Mouse (Mus musculus) olfactory bulb, adult 2 months (tissue): ENCODE measurements around the gene Dlg5. TPM values are rescaled to one million over a fixed set of nuclear protein-coding genes. Genes with fewer than 3 reads are reported as not detected.
A peak's percentile ranks its signal among the peaks of the same experiment; 100 is the strongest.

Source experiments
- H3K27ac ChIP-seq: fragments of 200-500 bp; 2 replicates; pipeline ENCODE4 v1.5.1; 2012; ENCODE audit warnings: low read depth, low read length; ENCODE audit not compliant: insufficient read depth
- H3K4me1 ChIP-seq: fragments of 200-500 bp; 2 replicates; pipeline ENCODE4 v1.6.1; 2012; ENCODE audit warnings: low read length; ENCODE audit not compliant: control insufficient read depth, insufficient read depth
- H3K4me3 ChIP-seq: fragments of 200-500 bp; 2 replicates; pipeline ENCODE4 v1.5.1; 2012; ENCODE audit warnings: mild to moderate bottlenecking, low read depth, low read length, moderate library complexity; ENCODE audit not compliant: insufficient read depth
- CTCF ChIP-seq: fragments of 200-500 bp; IDR thresholded peaks from 2 replicates; pipeline ENCODE4 v1.5.1; 2012; ENCODE audit warnings: low read depth, mild to moderate bottlenecking, low read length, moderate library complexity; ENCODE audit not compliant: insufficient read depth
- POLR2A ChIP-seq: fragments of 200-500 bp; IDR thresholded peaks from 2 replicates; pipeline ENCODE4 v1.6.1; 2012; ENCODE audit warnings: mild to moderate bottlenecking, low read depth, low read length, moderate library complexity; ENCODE audit not compliant: insufficient read depth
- WGBS: fragments of 180-500 bp; shearing (Covaris S2); methylation state at CpG from one replicate; pipeline ENCODE4 v1.1.7; 2018; 5-methylcytosine and 5-hydroxymethylcytosine counted together
- polyA plus RNA-seq: library from polyadenylated mRNA; stranded (reverse); fragments of >200 nt; gene quantifications from 2 replicates; pipeline ENCODE4 v1.2.4, GENCODE M21; 2012; ENCODE audit warnings: low replicate concordance; ENCODE audit not compliant: missing spikeins, insufficient read depth, insufficient read length

The Dlg5 gene
- polyA plus RNA-seq, 1 experiment, result not detected

GRCm38 (mm10) chr14:24269571-24269970 is 23.9 kb upstream of the Dlg5 start:
- TF ChIP-seq POLR2A (no peak), CTCF (no peak)
- H3K4me1 ChIP-seq, result no peaks in the 10 kb centered on the region
- H3K27ac ChIP-seq, result no peak overlapping the region
- 81% methylated on average over 1 of the region's 1 CpGs for WGBS
- no peak overlapping the region for H3K4me3 ChIP-seq

GRCm38 (mm10) chr14:24262915-24263314 is 17.2 kb upstream of the Dlg5 start:
- TF ChIP-seq CTCF, result no peak
- no peak for TF ChIP-seq POLR2A
- H3K4me3 ChIP-seq, result no peak overlapping the region
- peaks cover 13% of the 10 kb centered on the region for H3K4me1 ChIP-seq
- 55% methylated on average over 2 of the region's 2 CpGs for WGBS
- peak overlapping the region; percentile 43; the same call in 1 of the 2 replicates for H3K27ac ChIP-seq

- TF ChIP-seq CTCF (no peak), POLR2A (no peak)
- peak overlapping the region; percentile 20; the same call in 1 of the 2 replicates for H3K27ac ChIP-seq
- WGBS, result 74% methylated on average over 6 of the region's 6 CpGs
- peaks cover 13% of the 10 kb centered on the region for H3K4me1 ChIP-seq
- H3K4me3 ChIP-seq, result no peak overlapping the region
Observed at GRCm38 (mm10) chr14:24262382-24262781, 16.7 kb upstream of the Dlg5 start.

GRCm38 (mm10) chr14:24260391-24260790 is 14.7 kb upstream of the Dlg5 start:
- TF ChIP-seq CTCF, result no peak
- no peak for TF ChIP-seq POLR2A
- H3K4me3 ChIP-seq, result no peak overlapping the region
- H3K27ac ChIP-seq, result no peak overlapping the region
- WGBS, result 90% methylated on average over 4 of the region's 4 CpGs
- H3K4me1 ChIP-seq, result peaks cover 13% of the 10 kb centered on the region

GRCm38 (mm10) chr14:24255956-24256355 is 10.2 kb upstream of the Dlg5 start:
- TF ChIP-seq POLR2A (no peak), CTCF (no peak)
- Histone ChIP-seq H3K27ac (no peak overlapping the region), H3K4me1 (peaks cover 3% of the 10 kb centered on the region; the same call in 1 of the 2 replicates), H3K4me3 (no peak overlapping the region)
- 86% methylated on average over 2 of the region's 2 CpGs for WGBS

- TF ChIP-seq CTCF (no peak), POLR2A (no peak)
- 28% methylated on average over 8 of the region's 8 CpGs for WGBS
Observed at GRCm38 (mm10) chr14:24253611-24254202, 8.0 kb upstream of the Dlg5 start.

GRCm38 (mm10) chr14:24251326-24251725 is 5.6 kb upstream of the Dlg5 start:
- Histone ChIP-seq H3K27ac (no peak overlapping the region), H3K4me3 (no peak overlapping the region), H3K4me1 (peaks cover 3% of the 10 kb centered on the region; the same call in 1 of the 2 replicates)
- WGBS, result 86% methylated on average over 1 of the region's 1 CpGs
- TF ChIP-seq CTCF (no peak), POLR2A (no peak)

More at GRCm38 (mm10) chr14:24253611-24254202, 8.0 kb upstream of the Dlg5 start:
- Histone ChIP-seq H3K27ac (no peak overlapping the region), H3K4me1 (peaks cover 3% of the 10 kb centered on the region; the same call in 1 of the 2 replicates), H3K4me3 (no peak overlapping the region)

GRCm38 (mm10) chr14:24249926-24250325 is 4.2 kb upstream of the Dlg5 start:
- Histone ChIP-seq H3K4me3 (no peak overlapping the region), H3K27ac (no peak overlapping the region), H3K4me1 (peaks cover 5% of the 10 kb centered on the region)
- TF ChIP-seq CTCF (no peak), POLR2A (no peak)
- 84% methylated on average over 2 of the region's 2 CpGs for WGBS

GRCm38 (mm10) chr14:24244330-24245176 is 1.2 kb downstream of the Dlg5 start:
- H3K27ac ChIP-seq, result no peak overlapping the region
- under 1% methylated on average over 40 of the region's 40 CpGs for WGBS
- peaks cover 14% of the 10 kb centered on the region for H3K4me1 ChIP-seq
- TF ChIP-seq POLR2A, result no peak
- no peak for TF ChIP-seq CTCF
- peak overlapping the region; percentile 73 for H3K4me3 ChIP-seq
